Mouse (Mus musculus): Measurements from ENCODE around the gene Zfp512. TPM values are rescaled to one million over a fixed set of nuclear protein-coding genes. Genes with fewer than 3 reads are reported as not detected.

The Zfp512 gene
- polyA plus RNA-seq, 1 experiment: 46.3 TPM

DNA sequence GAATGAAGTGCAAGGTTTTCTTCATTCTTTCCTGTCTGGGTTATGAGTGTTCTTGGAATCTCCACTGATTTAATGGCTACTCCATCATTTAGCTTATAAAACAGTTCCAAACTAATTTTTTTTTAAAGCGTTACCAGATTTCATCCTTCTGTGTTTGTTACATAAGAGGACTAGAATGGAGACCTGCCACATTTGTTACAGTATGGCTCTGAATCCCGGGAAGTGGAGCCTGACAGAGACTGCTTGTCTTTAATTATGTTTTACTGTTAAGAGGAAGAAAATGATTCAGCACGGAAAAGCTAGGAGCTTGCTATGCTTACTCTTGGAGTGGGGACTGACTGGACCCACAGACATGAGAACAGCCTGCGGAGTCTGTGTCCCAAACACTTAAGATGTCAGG, 28.3 kb downstream of the Zfp512 start:
- H3K27me3 ChIP-seq (ENCODE audit: control insufficient read depth, insufficient read depth, low read length): no peaks in the 10 kb centered on the region
- H3K4me3 ChIP-seq (replicated peaks; ENCODE audit: insufficient read depth, low read depth, low read length): no peak overlapping the region
- no peak for TF ChIP-seq POLR2A (IDR thresholded peaks at IDR 0.05; ENCODE audit: borderline replicate concordance, insufficient read depth, low read length)
- TF ChIP-seq CTCF (IDR thresholded peaks at IDR 0.05; ENCODE audit: borderline replicate concordance, insufficient read depth, low read depth, low read length): no peak
- WGBS: 94% methylated on average over 4 of the region's 4 CpGs
- H3K4me1 ChIP-seq (ENCODE audit: control insufficient read depth, insufficient read depth, low read length): no peaks in the 10 kb centered on the region
- no peak overlapping the region for H3K27ac ChIP-seq (ENCODE audit: insufficient read depth, low read length)
- DNase-seq: no peak

DNA sequence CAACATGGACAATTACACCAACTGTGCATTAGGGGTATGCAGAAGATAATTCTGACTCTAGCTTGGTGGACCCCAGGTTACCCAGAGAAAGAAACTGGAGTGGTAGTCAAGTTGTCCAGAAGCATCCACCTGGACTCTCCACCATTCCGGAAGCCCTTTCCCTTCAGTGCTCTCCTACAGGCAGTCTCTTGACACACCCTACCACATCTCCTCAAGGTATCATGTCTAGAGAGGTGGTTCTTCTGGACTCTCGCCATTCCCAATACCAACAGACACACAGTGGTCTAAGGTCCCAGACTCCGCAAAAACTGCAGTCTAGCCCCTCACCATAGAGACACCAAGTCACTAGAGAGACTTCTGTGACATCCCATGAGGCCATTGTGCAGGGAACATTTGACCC, 33.2 kb downstream of the Zfp512 start, which contains the start of gene 4930548H24Rik:
4930548H24Rik (plus strand) TSS at position 301 of the 400 bp plus-strand sequence.
- Histone ChIP-seq H3K4me1 (ENCODE audit: control insufficient read depth, insufficient read depth, low read length) (no peaks in the 10 kb centered on the region), H3K27ac (ENCODE audit: insufficient read depth, low read length) (no peak within 1 kb of the TSS), H3K4me3 (replicated peaks; ENCODE audit: insufficient read depth, low read depth, low read length) (no peak within 1 kb of the TSS), H3K27me3 (ENCODE audit: control insufficient read depth, insufficient read depth, low read length) (no peaks in the 10 kb centered on the region)
- no peak for TF ChIP-seq CTCF (IDR thresholded peaks at IDR 0.05; ENCODE audit: borderline replicate concordance, insufficient read depth, low read depth, low read length)
- no peak for TF ChIP-seq POLR2A (IDR thresholded peaks at IDR 0.05; ENCODE audit: borderline replicate concordance, insufficient read depth, low read length)
- no peak for DNase-seq
- WGBS: 95% methylated on average over 3 of the region's 3 CpGs

DNA sequence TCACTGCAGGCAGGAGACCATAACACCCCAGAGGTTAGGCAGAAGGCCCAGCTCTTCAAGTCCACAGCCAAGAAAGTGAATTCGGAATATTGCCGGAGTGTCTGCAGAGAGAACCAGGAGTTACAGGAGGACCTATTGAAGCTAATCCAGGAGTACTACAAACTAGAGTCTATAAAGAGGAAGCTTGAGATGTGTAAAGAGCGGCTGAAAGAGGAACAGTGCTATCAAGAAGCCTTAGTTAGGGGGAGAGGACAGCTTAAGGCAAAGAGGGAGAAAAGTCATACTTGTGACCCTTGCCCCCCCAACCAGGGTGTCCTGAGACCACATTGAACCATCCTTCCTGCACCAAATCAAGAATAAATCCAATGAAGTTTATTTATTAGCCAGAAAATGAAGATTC, 35.7 kb downstream of the Zfp512 start:
- no peaks in the 10 kb centered on the region for H3K4me1 ChIP-seq (ENCODE audit: control insufficient read depth, insufficient read depth, low read length)
- no peak for TF ChIP-seq POLR2A (IDR thresholded peaks at IDR 0.05; ENCODE audit: borderline replicate concordance, insufficient read depth, low read length)
- TF ChIP-seq CTCF (IDR thresholded peaks at IDR 0.05; ENCODE audit: borderline replicate concordance, insufficient read depth, low read depth, low read length): no peak
- no peak overlapping the region for H3K4me3 ChIP-seq (replicated peaks; ENCODE audit: insufficient read depth, low read depth, low read length)
- no peaks in the 10 kb centered on the region for H3K27me3 ChIP-seq (ENCODE audit: control insufficient read depth, insufficient read depth, low read length)
- DNase-seq: no peak
- H3K27ac ChIP-seq (ENCODE audit: insufficient read depth, low read length): no peak overlapping the region
- 97% methylated on average over 3 of the region's 3 CpGs for WGBS

DNA sequence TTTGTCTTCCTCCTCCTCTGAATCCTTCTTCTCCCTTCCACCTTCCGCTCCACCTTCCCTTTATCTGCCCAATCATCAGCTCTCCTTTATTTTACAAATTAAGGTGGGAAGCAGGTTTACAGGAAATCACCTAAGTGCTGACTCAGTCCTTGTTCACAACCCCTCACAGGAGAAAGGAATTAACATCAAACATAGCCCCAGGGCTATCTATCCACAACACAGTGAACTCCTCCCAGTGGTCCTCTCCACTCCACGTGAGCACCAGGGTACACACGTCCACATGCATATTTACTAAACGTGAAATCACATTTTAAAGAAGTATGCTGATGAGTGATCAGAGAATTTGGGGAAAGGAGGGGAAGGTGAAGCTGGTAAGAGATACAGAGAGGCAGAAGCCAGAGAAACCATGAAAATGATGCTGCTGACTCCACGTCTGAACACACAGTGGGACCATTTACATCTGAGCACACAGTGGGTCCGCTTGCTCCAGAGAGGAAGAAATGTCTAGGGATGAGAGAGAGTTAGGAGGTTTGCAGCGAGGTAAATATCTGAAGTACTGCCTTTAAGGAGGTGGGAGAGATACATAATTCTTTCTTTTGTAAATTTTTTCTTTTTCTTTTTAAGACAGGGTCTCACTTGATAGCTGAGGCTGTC, 37.0 kb downstream of the Zfp512 start:
- 70% methylated on average over 7 of the region's 7 CpGs for WGBS
- Histone ChIP-seq H3K27me3 (ENCODE audit: control insufficient read depth, insufficient read depth, low read length) (no peaks in the 10 kb centered on the region), H3K4me1 (ENCODE audit: control insufficient read depth, insufficient read depth, low read length) (no peaks in the 10 kb centered on the region), H3K27ac (ENCODE audit: insufficient read depth, low read length) (no peak overlapping the region), H3K4me3 (replicated peaks; ENCODE audit: insufficient read depth, low read depth, low read length) (no peak overlapping the region)
- no peak for DNase-seq
- TF ChIP-seq CTCF (IDR thresholded peaks at IDR 0.05; ENCODE audit: borderline replicate concordance, insufficient read depth, low read depth, low read length): no peak
- no peak for TF ChIP-seq POLR2A (IDR thresholded peaks at IDR 0.05; ENCODE audit: borderline replicate concordance, insufficient read depth, low read length)

DNA sequence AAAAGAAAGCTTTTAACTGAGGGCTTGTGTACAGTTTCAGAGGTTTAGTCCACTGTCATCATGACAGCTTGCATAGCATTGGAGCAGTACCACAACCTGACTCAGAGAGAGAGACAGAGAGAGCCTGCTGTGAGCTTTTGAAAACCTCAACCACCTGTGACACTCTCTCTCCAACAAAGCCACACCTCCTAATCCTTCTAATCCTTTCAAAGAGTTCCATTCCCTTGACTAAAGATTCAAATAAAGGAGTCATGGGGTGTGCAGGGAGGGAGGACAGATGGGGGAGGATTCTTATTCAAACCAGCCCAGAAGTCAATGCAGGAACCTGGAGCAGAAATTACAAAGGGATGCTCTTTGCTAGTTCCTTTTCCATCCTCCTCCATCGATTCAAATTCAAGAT, 39.8 kb downstream of the Zfp512 start:
- WGBS: 48% methylated on average over 1 of the region's 1 CpGs
- H3K4me3 ChIP-seq (replicated peaks; ENCODE audit: insufficient read depth, low read depth, low read length): no peak overlapping the region
- no peak overlapping the region for H3K27ac ChIP-seq (ENCODE audit: insufficient read depth, low read length)
- no peak for TF ChIP-seq POLR2A (IDR thresholded peaks at IDR 0.05; ENCODE audit: borderline replicate concordance, insufficient read depth, low read length)
- no peak for TF ChIP-seq CTCF (IDR thresholded peaks at IDR 0.05; ENCODE audit: borderline replicate concordance, insufficient read depth, low read depth, low read length)
- no peaks in the 10 kb centered on the region for H3K27me3 ChIP-seq (ENCODE audit: control insufficient read depth, insufficient read depth, low read length)
- DNase-seq: no peak
- H3K4me1 ChIP-seq (ENCODE audit: control insufficient read depth, insufficient read depth, low read length): no peaks in the 10 kb centered on the region

DNA sequence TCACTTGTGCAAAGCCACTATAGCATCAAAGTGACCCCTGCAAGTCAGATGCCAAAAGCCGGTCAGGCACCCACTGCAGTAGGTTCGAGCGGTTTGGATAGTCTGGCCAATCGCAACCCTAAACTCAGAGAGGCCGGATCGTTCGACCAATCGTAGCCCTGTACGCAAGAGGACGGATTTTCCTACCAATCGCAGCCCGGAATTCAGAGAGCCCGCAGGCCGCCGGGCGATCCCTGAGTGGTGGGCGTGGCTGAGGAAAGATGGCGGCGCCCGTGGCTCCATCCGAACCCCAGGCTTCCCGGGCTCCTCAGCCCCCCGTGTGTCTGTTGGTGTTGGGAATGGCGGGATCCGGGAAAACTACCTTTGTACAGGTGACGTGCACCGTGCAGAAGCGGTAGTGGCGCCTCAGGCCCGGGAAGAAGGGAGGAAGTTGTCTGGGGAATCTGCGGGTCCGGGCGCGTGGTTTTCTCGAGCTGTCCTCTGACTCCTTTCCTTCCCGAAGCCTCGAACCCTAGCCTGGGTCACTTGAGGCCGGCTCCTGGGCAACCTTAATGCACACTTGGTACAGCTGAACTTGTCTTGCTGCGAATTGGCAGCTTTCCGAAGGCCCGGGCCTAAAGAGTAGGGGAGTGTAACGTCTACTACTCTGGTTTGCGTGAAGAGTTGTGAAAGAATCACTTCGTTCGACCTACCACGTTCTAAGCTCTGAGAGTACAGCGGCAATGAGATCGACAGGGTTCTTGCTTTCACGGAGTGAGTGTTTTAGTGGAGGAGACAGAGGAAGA, 42.5 kb downstream of the Zfp512 start, which contains the start of gene Gpn1:
Gpn1 (plus strand) TSS at position 229 of the 785 bp plus-strand sequence.
- peak within 1 kb of the TSS; percentile 100 for H3K4me3 ChIP-seq (replicated peaks; ENCODE audit: insufficient read depth, low read depth, low read length)
- under 1% methylated on average over 49 of the region's 49 CpGs for WGBS

DNA sequence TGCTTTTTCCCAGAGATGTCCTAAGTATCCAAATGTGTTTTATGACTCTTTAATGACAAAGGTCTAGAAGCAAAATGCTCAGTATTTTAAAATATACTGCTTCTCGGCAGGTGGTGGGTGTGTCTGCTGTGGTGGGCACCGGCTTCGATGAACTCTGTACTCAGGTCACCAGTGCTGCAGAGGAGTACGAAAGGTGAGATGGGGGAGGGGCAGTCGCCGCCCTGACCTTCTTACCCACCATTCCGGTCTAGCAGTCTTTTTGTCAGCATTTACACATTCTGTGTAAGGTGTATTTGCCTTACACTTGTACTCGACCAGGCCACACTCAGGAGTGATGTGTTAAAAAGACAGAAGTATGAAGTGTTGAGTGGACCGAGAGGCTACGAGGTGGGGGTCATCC, 52.6 kb downstream of the Zfp512 start:
- Histone ChIP-seq H3K4me3 (replicated peaks; ENCODE audit: insufficient read depth, low read depth, low read length) (no peak overlapping the region), H3K4me1 (ENCODE audit: control insufficient read depth, insufficient read depth, low read length) (no peaks in the 10 kb centered on the region), H3K27me3 (ENCODE audit: control insufficient read depth, insufficient read depth, low read length) (no peaks in the 10 kb centered on the region), H3K27ac (ENCODE audit: insufficient read depth, low read length) (no peak overlapping the region)
- no peak for DNase-seq
- 95% methylated on average over 10 of the region's 10 CpGs for WGBS
- TF ChIP-seq POLR2A (IDR thresholded peaks at IDR 0.05; ENCODE audit: borderline replicate concordance, insufficient read depth, low read length): no peak
- no peak for TF ChIP-seq CTCF (IDR thresholded peaks at IDR 0.05; ENCODE audit: borderline replicate concordance, insufficient read depth, low read depth, low read length)

More for the DNA sequence above, 42.5 kb downstream of the Zfp512 start, which contains the start of gene Gpn1:
- H3K27ac ChIP-seq (ENCODE audit: insufficient read depth, low read length): peak within 1 kb of the TSS; percentile 78
- TF ChIP-seq POLR2A (IDR thresholded peaks at IDR 0.05; ENCODE audit: borderline replicate concordance, insufficient read depth, low read length) (peak; percentile 56; the same call in 1 of the 2 replicates), CTCF (IDR thresholded peaks at IDR 0.05; ENCODE audit: borderline replicate concordance, insufficient read depth, low read depth, low read length) (no peak)
- no peaks in the 10 kb centered on the region for H3K4me1 ChIP-seq (ENCODE audit: control insufficient read depth, insufficient read depth, low read length)
- peak; percentile 89 to 93 for DNase-seq
- no peaks in the 10 kb centered on the region for H3K27me3 ChIP-seq (ENCODE audit: control insufficient read depth, insufficient read depth, low read length)
